Mouse (Mus musculus) urinary bladder, adult 2 months (tissue): ENCODE data around the gene Cdc5l. TPM values are rescaled to one million over a fixed set of nuclear protein-coding genes. Genes with fewer than 3 reads are reported as not detected.
"Not testable (repeated sequence)": the region's sequence is repeated elsewhere in the genome, so short reads cannot be mapped to it uniquely, and the experiment has no call there.

ENCODE experiments used
- DNase-seq: peaks from one replicate; pipeline ENCODE4 v3.0.0; 2022; ENCODE audit warnings: low spot score
- polyA plus RNA-seq: library from polyadenylated mRNA; depleted of rRNA; stranded (reverse); fragments of >200 nt; gene quantifications from 2 replicates; pipeline ENCODE4 v1.2.3, GENCODE M21; 2012; rRNA removed

The Cdc5l gene
- polyA plus RNA-seq: 20.3 and 24.9 TPM in 2 replicates

DNA sequence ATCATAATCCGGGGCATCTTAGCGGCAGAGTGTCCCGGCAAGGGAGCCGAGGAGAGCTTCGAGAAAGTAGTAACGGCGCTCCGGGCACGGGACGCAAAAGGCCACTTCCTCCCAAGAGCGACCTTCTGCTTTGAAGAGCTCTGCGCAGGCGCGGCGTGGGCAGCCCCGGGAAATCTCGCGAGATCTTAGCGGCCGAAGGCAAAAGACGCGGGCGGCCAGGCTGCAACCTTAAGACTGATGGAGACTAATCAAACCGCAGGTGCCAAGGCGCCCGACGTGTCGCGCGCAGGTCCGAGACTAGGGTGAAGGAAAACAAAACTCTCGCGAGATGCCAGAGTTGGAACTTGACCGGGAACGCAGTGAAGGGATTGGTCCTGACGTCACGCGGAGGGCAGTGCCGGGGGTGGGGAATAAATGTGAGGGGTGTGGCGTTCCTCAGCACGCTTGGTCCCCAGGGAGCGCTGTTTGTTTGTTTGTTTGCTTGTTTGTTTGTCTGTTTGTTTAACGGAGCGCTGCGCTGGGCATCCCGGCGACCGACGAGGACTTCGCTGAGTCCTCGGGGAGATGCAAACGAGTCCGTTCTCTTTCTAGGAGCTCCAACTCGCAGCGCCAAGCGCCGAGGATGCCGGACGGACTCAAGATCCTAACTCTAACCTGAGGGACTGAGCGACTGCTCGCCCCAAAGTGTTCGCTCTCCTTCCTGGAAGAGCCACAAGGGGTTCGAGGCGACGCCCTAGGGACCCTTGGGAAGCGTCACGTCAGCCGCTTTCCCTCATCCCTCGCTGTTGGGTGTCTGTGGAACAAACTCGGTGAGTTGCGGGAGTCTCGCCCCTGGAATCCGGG, at the start of gene Cdc5l:
Cdc5l (minus strand) TSS at position 319 of the 843 bp plus-strand sequence.
- peak; percentile 93 for DNase-seq

DNA sequence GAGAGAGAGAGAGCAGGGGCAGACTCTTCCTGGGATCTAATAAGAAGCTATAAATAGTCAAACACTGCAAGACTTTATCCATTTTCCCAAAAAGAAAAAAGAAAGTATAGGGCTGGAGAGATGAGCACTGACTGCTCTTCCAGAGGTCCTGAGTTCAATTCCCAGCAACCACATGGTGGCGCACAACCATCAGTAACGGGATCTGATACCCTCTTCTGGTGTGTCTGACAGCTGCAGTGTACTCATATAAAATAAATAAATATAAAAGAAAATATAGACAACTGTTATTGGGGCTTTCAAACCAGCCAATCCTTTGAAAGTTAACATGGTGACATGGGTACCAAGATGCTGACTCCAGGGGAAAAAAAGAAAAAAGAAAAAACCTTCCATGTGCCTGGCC, 46.9 kb upstream of the Cdc5l start:
- DNase-seq: no peak

DNA sequence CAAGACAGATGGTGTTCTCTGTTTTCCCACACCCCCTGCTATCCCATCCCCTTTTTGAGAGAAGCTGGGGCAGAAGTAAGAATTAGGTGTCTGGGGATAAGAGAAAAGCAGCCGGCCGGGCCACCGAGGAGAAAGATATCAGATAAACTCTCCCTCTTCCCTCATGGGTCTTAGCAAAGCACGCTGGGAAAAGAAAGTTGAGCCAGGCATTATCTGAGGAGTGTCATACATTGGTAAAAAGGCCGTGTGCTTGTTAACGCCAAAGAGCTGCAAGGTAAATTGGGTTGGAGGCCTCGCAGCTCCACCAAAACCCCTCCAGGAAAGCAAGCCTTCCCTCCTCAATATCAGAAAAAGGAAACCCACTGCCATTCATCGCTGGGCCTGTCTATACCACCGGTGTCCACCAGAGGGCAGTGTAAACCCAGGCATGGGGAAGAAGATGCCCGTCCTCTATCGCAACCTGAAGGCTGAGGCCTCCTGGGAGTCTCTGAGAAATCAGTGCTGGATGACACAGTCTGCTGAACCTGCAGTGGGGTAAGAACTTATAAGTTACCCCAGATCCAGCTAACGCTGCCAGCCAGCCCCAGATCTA, 44.8 kb upstream of the Cdc5l start:
- DNase-seq: peak; percentile 59

DNA sequence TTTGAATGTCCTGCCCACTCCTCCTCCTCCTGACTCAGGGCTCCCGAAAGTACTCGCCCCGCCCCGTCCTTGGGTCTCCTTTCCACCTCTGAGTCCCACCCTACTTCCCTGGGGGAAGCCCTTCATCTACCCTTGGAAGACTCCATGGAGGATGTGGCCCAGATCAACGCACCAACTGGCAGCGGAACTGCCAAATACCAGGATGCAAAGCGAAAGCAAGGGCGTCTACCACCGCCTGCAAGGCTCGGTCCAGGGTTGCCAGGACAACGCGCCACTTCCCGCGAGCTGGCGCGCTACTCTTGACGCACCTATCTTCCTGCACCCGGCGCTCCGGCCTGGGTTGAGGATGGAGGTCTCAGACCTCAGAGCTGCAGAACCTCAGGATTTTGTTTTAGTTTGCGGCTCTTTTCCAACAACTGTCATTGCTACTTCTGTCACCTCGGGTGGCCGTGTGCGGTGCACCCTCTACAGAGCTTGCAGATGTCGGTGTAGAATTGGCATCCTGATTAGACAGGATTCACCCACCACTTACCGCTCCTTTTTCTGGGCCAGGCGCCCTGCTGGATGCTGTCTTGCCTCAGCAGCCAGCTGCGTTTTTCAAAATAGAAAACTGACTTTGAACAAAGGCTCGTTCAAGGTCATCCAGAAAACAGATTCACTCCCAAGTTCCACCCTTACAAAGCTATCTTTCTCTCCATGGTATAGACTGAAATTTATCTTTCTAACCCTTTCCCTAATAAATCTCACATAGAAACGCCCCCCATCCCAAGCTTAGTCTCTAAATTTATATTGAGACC, 41.3 kb upstream of the Cdc5l start, which contains the start of gene Spats1:
Spats1 (minus strand) TSS at position 747 of the 797 bp plus-strand sequence.
- DNase-seq: no peak

DNA sequence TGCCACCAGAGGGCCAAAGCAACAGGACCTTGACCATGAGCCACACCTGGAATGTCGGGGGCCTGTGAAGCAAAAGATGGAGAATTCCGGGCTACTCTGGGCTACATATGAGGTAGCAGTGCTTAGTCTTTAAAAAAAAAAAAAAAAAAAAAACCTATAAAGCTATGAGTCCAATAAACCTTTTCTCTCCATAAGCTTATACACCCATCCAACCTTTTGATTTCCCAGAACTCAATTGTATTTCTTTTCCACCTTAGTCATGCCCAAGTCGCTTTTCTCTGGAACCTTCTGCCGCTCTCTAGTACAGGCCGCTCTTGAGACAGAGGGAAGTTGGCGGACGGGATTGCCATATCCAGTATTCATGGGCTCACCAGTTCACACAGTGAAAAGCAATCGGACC, 40.6 kb upstream of the Cdc5l start:
- no peak for DNase-seq

DNA sequence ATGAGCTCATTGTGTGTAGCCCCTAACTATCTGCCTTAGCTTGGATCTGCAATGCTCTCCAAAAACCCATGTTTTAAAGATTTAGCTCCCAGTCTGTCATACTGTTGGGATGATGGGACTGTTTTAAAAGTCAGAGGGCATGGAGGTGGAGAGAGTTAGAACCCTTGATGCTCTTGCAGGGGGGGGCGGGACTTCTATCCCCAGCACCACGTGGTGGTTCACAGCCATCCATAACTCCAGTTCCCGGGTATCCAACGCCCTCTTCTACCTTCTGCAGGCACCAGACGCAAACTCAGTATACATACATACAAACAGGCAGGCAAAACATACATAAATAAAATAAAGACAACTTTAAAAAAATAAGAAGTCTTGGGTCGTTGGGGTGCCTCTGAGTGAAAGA, 40.1 kb upstream of the Cdc5l start:
- no peak for DNase-seq

DNA sequence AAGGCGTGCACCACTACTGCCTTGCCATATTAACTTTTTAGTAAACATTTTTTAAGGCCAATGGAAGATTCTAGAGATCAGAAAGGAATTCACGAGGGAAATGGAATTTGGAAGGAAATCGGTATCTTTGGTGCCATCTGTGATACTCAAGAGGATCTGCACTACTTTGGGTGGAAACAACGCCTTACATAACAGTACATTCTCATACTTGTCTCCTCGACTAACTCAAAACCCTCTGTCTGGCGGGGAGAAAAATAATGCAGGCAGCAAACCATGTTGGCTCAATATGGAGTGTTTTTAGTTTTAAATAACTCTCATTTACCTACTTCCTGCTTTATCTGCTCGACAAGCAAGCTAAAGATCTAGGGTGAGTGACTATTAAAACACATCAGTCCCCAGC, 37.2 kb upstream of the Cdc5l start:
- no peak for DNase-seq

DNA sequence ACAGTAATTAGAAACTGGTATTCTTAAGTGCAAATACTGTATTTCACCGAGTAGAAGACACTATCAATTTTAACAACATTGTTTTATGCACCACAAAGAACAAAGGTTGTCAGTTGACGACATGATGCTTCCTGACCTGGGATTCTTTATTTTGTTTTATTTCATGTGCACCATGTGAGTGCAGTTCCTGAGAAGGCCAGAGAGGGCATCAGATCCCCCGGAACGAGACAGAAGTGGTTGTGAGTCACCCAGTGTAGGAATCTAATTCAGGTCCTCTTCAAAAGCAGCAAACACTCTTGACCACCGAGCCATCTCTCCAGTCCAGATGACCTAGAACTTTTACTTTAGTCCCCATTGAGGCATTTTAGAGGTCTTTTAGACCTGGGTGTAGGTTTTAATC, 34.8 kb upstream of the Cdc5l start:
- DNase-seq: no peak

DNA sequence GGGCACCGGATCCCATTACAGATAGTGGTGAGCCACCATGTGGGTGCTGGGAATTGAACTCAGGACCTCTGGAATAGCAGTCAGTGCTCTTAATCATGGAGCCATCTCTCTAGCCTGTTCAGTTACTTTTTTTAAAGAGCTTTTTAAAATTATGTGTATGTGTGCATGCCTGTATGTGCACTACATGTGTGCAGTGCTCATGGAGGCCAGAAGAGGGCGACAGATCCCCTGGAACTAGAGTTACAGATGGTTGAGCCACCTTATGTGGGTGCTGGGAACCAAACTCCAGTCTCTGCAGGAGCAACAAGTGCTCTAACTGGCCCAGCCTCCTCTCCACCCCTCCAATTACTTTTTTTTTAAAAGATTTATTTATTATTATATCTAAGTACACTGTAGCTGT, 33.2 kb upstream of the Cdc5l start:
- DNase-seq: no peak

DNA sequence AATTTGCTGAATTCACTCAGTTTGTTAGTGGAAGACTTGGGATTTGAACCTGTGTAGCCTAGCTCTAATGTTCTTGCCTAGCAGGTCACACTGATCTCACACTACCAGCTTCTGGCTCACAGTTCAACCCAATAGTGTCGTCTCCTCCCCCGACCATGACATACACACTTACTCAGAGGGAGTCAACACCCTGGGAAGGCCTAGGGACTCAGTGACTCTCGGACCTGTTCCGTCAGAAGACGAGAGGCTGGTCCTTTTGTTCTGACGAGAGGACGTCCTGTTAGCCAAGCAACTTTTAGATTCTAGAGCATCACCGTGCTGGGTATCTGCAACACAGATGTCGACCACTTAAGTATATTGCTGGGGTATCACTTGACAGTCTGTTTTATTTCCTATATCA, 30.7 kb upstream of the Cdc5l start:
- no peak for DNase-seq

DNA sequence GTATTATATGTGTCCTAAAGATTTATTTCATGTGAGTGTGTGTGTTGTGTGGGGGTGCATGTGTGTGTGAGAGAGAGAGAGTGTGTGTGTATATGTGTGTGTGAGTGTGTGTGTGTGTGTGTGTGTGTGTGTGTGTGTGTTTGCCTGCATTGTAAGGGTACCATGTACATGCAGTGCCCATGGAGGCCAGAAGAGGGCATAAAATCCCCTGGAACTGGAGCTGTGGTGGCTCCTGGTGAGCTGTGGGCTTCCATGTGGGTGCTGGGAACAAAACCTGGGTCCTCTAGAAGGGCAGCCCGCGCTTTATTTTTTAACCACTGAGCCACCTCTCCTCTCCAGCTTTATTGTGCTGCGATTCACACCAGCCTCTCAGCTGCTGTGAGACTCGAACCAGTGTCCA, 29.0 kb upstream of the Cdc5l start:
- no peak for DNase-seq

DNA sequence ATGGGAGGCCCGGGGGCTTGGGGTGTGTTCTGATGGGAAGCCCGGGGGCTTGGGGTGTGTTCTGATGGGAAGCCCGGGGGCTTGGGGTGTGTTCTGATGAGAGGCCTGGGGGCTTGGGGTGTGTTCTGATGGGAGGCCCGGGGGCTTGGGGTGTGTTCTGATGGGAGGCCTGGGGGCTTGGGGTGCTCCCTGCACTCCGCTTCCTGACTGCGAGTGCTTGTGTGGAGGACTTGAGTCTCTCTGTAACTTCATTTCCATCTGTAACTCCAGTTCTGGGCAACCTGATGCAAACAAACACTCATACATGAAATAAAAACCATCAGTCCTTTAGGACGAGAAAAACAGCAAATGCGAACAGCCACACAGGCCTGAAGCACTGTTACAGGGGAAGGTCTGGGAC, 25.5 kb upstream of the Cdc5l start:
- no peak for DNase-seq

DNA sequence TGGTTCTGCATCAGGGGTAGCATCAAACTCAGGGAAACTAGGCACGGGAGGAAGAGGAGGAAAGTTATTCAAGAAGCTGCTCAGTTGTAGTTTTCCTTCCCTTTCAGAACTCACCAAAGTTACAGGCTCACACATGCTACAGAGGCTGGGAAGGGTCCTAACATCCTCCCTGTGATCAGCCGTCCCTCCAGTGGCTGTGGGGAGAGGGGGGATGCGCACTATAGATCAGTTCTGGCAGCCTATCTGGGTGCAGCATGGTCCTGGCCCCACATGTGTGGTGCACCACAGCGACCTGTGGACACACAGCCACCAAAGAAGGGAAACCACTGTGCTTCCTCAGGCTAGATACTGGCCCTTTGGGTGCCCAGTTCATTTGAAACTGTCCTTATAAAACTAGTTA, 25.0 kb upstream of the Cdc5l start:
- no peak for DNase-seq

DNA sequence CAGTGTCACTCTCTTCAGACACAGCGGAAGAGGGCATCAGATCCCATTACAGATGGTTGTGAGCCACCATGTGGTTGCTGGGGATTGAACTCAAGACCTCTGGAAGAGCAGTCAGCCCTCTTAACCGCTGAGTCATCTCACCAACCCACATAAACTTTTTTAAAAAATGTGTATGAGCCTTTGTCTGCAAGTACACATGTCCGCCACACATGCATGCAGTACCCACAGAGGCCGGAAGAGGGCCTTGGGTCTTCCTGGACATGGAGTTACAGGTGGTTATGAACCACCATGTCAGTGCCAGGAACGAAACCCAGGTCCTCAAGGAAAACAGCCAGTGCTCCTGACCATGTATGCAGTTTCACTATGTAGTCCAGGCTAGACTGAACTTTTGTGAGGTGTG, 23.9 kb upstream of the Cdc5l start:
- no peak for DNase-seq

DNA sequence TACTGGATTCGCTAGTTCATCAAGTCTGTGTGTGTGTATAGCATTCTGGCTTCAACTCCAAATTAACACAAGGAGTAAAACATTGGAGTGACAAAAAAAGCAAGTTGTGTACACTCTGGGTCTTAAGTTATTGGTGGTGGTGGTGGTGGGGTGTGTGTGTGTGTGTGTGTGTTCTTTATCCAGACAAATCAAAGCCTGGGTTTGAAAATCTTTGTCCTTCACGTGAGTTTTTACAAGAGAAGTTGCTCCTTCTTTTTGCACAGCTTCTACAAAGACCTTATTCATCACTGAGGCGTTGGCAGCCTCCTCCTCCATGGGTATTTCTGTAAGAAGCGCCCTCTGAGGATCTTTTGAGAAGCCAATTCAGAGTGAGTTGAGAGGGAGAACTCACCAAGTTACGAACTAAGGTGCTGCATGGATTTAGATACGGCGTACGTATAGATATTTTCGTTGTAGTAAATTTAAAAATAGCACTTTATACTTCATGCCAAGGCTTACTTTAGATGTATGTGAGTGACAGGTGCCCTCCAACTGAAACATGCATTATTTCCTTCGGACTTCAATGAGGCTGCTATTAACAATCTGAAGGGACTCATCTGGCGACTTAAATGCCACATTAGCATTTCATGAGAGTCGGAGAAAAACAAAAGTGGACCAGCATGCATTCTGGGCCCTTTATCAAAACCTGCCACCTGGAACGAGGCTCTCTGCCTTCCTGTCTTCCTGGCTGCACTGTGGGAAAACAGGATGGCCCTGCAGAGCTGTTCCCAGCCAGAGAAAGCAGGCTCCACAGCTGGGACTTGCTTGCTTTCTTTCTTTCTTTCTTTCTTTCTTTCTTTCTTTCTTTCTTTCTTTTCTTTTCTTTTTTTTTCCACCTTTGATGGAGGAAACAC, 23.0 kb upstream of the Cdc5l start:
- DNase-seq: no peak

DNA sequence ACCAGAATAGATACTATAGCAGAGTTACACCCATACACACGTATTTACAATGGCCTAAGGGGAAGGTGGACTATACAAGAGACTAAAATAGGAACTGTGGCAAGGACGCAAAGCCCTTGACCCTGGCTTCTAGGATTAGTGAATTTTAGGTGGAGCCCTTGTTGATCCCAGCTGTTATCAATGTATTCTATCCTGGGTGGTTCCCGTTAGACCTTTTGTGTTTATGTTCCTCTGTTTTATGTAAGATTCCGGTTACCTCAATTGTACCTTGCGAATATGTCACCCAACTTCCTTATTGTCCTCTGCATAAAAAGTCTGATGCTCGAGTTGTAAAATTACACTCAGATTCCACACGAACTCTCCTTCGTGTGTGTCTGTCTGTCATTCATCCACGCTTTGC, 22.2 kb upstream of the Cdc5l start:
- not testable (repeated sequence) for DNase-seq

DNA sequence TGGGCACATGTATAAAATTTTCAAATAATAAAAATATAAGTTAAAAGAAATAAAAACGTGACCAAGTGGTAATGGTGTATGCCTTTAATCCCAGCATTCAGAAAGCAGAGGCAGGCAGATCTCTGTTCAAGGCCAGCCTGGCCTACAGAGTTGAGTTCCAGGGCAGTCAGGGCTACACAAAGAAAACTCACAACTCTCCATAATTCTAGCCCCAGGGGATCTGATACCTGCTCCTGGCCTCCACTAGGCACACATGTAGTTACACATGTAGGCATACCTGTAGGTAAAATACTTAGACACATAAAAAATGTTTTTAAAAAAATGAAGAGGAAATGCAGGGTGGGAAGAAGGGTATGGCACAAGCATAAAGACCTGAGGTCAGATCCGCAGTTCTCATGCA, 21.3 kb upstream of the Cdc5l start:
- no peak for DNase-seq

DNA sequence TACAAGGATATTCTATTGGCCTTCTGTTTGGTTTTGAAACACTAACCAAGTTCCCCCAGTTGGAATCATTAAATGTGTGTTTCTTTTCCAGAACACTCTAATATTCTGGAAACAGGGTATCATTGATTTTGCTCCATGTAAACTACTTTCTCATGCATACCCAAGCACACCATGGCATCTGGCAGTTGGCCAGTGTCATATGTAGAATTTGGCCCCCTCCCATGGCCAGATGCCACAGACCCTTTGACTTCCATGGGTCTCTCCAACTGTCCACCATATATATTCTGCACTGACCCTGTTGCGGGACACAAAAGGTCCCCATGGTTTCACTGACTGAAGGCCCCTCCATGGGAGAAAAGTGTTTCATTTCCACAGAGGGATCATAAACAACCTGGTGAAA, 18.7 kb upstream of the Cdc5l start:
- DNase-seq: no peak

DNA sequence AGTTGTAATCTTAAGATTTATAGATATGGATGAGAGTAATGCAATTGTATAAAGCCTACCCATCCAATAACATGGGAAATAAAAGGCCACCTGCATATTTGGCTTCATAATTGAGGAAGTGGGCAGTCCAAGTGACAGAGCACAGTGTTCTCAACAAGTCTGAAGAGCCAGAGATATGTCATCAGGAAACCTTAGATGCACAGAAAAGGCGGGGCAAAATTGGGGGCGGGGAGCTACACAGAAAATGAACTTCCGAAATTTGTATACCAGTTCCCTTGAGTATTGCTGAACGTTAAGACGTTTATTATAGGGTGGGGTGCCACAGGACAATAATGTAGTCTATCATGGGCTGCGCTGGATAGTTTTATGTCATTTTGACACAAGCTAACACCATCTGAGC, 16.6 kb upstream of the Cdc5l start:
- no peak for DNase-seq

DNA sequence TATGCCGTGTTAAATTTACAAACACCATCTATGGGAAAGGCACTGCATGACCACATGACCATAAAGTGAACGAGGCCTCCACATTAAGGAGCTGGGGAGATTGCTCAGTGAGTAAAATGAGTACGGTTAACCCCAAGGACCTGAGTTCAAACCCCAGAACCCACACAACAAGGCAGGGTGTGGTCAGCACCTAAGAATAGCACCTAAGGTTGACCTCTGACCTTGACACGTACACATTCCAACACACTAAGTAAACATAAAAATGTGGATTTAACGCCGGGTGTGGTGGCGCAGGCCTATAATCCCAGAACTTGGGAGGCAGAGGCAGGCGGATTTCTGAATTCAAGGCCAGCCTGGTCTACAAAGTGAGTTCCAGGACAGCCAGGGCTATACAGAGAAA, 16.0 kb upstream of the Cdc5l start:
- no peak for DNase-seq

DNA sequence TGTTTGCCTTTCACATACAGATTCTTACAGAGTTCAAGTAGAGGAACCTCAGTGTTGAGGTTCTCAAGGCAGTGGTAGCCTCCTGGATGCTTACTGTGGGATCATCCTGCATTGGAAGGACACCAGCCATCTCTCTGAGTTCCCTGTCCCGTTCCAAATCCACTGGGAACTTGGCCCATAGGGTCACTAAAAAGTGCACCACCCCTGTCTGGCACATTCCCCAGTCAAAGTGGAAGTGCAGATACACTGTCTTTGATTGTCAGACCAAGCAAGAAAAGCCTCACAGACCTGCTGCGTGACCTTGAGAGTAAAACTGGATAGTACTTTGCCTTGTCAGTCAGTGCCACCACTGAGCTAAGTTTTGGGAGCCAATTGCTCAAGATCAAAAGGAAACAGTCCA, 13.5 kb upstream of the Cdc5l start:
- no peak for DNase-seq

DNA sequence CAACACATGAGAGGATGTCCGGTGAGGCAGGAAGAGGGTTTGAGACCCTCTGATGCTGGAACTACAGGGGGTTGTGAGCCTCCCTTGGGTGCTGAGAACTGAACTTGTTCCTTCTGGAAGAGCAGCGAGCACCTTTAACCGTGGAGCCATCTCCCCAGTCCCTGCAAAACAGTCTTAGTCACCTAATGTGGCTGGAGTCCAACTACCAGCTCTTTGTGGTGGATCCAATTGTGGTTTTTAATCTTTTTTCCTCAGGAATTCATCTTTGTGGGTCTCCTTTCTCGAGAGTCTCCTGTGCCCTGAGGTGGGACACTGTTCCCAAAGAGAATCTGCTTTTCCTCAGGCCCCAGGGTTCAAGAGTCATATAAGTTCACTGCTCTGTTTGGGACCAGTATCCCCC, 12.4 kb upstream of the Cdc5l start:
- no peak for DNase-seq
